Mouse (Mus musculus) kidney, postnatal 0 days (tissue): ENCODE results near the gene Srcin1. TPM values are rescaled to one million over a fixed set of nuclear protein-coding genes. Genes with fewer than 3 reads are reported as not detected.

ENCODE experiments used
- ATAC-seq: fragments of 200-750 bp; cut with Nextera tagmentation; replicated peaks from 2 replicates; pipeline ENCODE4 v1.8.0; 2017; ENCODE audit warnings: low read depth, moderate number of reproducible peaks, moderate TSS enrichment, moderate library complexity; ENCODE audit not compliant: low FRiP score
- DNase-seq: peaks from one replicate; pipeline ENCODE4 v3.0.0-alpha.2; 2016; ENCODE audit warnings: low spot score
- H3K27ac ChIP-seq: fragments of 300-500 bp; sonication (generic); 2 replicates; pipeline ENCODE4 v1.5.1; 2014; ENCODE audit warnings: mild to moderate bottlenecking
- H3K27me3 ChIP-seq: fragments of 300-500 bp; sonication (generic); 2 replicates; pipeline ENCODE4 v1.6.1; 2014; ENCODE audit warnings: low read length, mixed read lengths; ENCODE audit not compliant: insufficient read depth
- H3K36me3 ChIP-seq: fragments of 300-500 bp; sonication (generic); 2 replicates; pipeline ENCODE4 v1.6.1; 2014; ENCODE audit warnings: low read length, mixed read lengths; ENCODE audit not compliant: insufficient read depth
- H3K4me1 ChIP-seq: fragments of 300-500 bp; sonication (generic); replicated peaks from 2 replicates; pipeline ENCODE4 v1.6.1; 2014; ENCODE audit warnings: antibody characterized with exemption, low read length, mixed read lengths; ENCODE audit not compliant: insufficient read depth
- H3K4me2 ChIP-seq: fragments of 300-500 bp; sonication (generic); 2 replicates; pipeline ENCODE4 v1.6.1; 2014; ENCODE audit warnings: mild to moderate bottlenecking, low read length, moderate library complexity, mixed read lengths
- H3K4me3 ChIP-seq: fragments of 300-500 bp; sonication (generic); replicated peaks from 2 replicates; pipeline ENCODE4 v1.5.1; 2014; ENCODE audit warnings: low read depth, low read length
- H3K9ac ChIP-seq: fragments of 300-500 bp; sonication (generic); 2 replicates; pipeline ENCODE4 v1.6.1; 2014; ENCODE audit warnings: low read depth, low read length
- H3K9me3 ChIP-seq: fragments of 300-500 bp; sonication (generic); replicated peaks from 2 replicates; pipeline ENCODE4 v1.6.1; 2016; ENCODE audit warnings: low read length, inconsistent platforms, mixed read lengths
- CTCF ChIP-seq: IDR thresholded peaks from 2 replicates; pipeline ENCODE4 v1.5.1; 2016; ENCODE audit warnings: antibody characterized with exemption, low read depth, mild to moderate bottlenecking, moderate library complexity
- WGBS: fragments of 180-500 bp; shearing (Covaris S2); extraction: QIAGEN DNeasy Blood & Tissue Kit; methylation state at CpG from one replicate; pipeline ENCODE4 v1.1.7; 2014; 5-methylcytosine and 5-hydroxymethylcytosine counted together
- polyA plus RNA-seq: library from polyadenylated mRNA; unstranded; fragments of >200 nt; fragmentation: Nextera tagmentation; extraction: Ambion mirVana; gene quantifications from 2 replicates; pipeline ENCODE4 v1.2.1, GENCODE M21; 2015

The Srcin1 gene
- polyA plus RNA-seq, 1 experiment from 2014 or later, result 0.59 TPM

GRCm38 (mm10) chr11:97513066-97513465, 62.9 kb downstream of the Srcin1 start:
- 86% methylated on average over 3 of the region's 3 CpGs for WGBS
- TF ChIP-seq CTCF, result no peak
- peaks cover 10% of the 10 kb centered on the region; the same call in 1 of the 2 replicates for H3K4me1 ChIP-seq

GRCm38 (mm10) chr11:97512511-97512910, 63.5 kb downstream of the Srcin1 start:
- DNase-seq (no peak), ATAC-seq (no peak)
- no peaks in the 10 kb centered on the region for H3K9me3 ChIP-seq
- no peak overlapping the region for H3K4me3 ChIP-seq
- no peaks in the 10 kb centered on the region; the same call in 1 of the 2 replicates for H3K27me3 ChIP-seq
- WGBS, result 69% methylated on average over 6 of the region's 6 CpGs
- H3K27ac ChIP-seq, result 0 out of 2 replicates have a peak overlapping the region, but pooled peaks have one; percentile 58
- peaks cover 10% of the 10 kb centered on the region; the same call in 1 of the 2 replicates for H3K4me1 ChIP-seq
- H3K36me3 ChIP-seq, result no peaks in the 10 kb centered on the region
- H3K4me2 ChIP-seq, result 0 out of 2 replicates have a peak overlapping the region, but pooled peaks have one; percentile 31
- no peak overlapping the region for H3K9ac ChIP-seq
- TF ChIP-seq CTCF, result no peak

More at GRCm38 (mm10) chr11:97513066-97513465, 62.9 kb downstream of the Srcin1 start:
- Histone ChIP-seq H3K9ac (no peak overlapping the region), H3K9me3 (no peaks in the 10 kb centered on the region), H3K27me3 (no peaks in the 10 kb centered on the region; the same call in 1 of the 2 replicates), H3K36me3 (no peaks in the 10 kb centered on the region), H3K27ac (no peak overlapping the region), H3K4me3 (no peak overlapping the region), H3K4me2 (no peak overlapping the region)
- no peak for ATAC-seq
- no peak for DNase-seq

GRCm38 (mm10) chr11:97511661-97512369, 64.2 kb downstream of the Srcin1 start:
- 44% methylated on average over 13 of the region's 13 CpGs for WGBS
- no peaks in the 10 kb centered on the region for H3K36me3 ChIP-seq
- ATAC-seq, result no peak
- peak; percentile 76 for DNase-seq
- H3K4me1 ChIP-seq, result peaks cover 10% of the 10 kb centered on the region; the same call in 1 of the 2 replicates
- no peak for TF ChIP-seq CTCF
- no peak overlapping the region for H3K4me3 ChIP-seq
- no peak overlapping the region for H3K9ac ChIP-seq
- H3K27me3 ChIP-seq, result no peaks in the 10 kb centered on the region; the same call in 1 of the 2 replicates
- no peaks in the 10 kb centered on the region for H3K9me3 ChIP-seq
- H3K27ac ChIP-seq, result peak overlapping the region; percentile 70
- peak overlapping the region; percentile 31 for H3K4me2 ChIP-seq

GRCm38 (mm10) chr11:97510966-97511660, 64.9 kb downstream of the Srcin1 start:
- no peak for ATAC-seq
- peak overlapping the region; percentile 31; the same call in 1 of the 2 replicates for H3K4me2 ChIP-seq
- H3K27ac ChIP-seq, result peak overlapping the region; percentile 70; the same call in 1 of the 2 replicates
- no peak overlapping the region for H3K4me3 ChIP-seq
- H3K36me3 ChIP-seq, result no peaks in the 10 kb centered on the region
- H3K27me3 ChIP-seq, result no peaks in the 10 kb centered on the region; the same call in 1 of the 2 replicates
- no peaks in the 10 kb centered on the region for H3K9me3 ChIP-seq
- 39% methylated on average over 10 of the region's 10 CpGs for WGBS
- DNase-seq, result peak; percentile 72
- TF ChIP-seq CTCF, result peak; percentile 77
- H3K4me1 ChIP-seq, result peaks cover 10% of the 10 kb centered on the region; the same call in 1 of the 2 replicates
- no peak overlapping the region for H3K9ac ChIP-seq

GRCm38 (mm10) chr11:97509715-97510485, 66.1 kb downstream of the Srcin1 start:
- DNase-seq (no peak), ATAC-seq (no peak; the same call in 1 of the 2 replicates)
- TF ChIP-seq CTCF, result no peak
- Histone ChIP-seq H3K4me1 (peaks cover 10% of the 10 kb centered on the region; the same call in 1 of the 2 replicates), H3K36me3 (no peaks in the 10 kb centered on the region), H3K9ac (no peak overlapping the region), H3K27me3 (no peaks in the 10 kb centered on the region; the same call in 1 of the 2 replicates), H3K4me2 (no peak overlapping the region), H3K4me3 (no peak overlapping the region), H3K9me3 (no peaks in the 10 kb centered on the region), H3K27ac (no peak overlapping the region)
- 69% methylated on average over 24 of the region's 24 CpGs for WGBS
